Mouse (Mus musculus) embryo, embryonic 9.5 days (tissue): ENCODE data around the gene Nyap2.
A peak's percentile ranks its signal among the peaks of the same experiment; 100 is the strongest.

Experiments
- DNase-seq: peaks from one replicate; pipeline ENCODE4 v3.0.0-alpha.2; 2017; ENCODE audit errors: extremely low spot score

Nyap2 gene

GRCm38 (mm10) chr1:81076831-81077664 is at the start of gene Nyap2:
TSS of gene Nyap2 (plus strand) at chr1:81076950.
- peak; percentile 45 for DNase-seq

GRCm38 (mm10) chr1:81042907-81043868 is 33.6 kb upstream of the Nyap2 start:
- DNase-seq: no peak

GRCm38 (mm10) chr1:81058340-81058739 is 18.4 kb upstream of the Nyap2 start:
- no peak for DNase-seq

GRCm38 (mm10) chr1:81058835-81059234 is 17.9 kb upstream of the Nyap2 start:
- DNase-seq: no peak

- no peak for DNase-seq
These were observed 13.9 kb upstream of the Nyap2 start for GRCm38 (mm10) chr1:81062811-81063210.

GRCm38 (mm10) chr1:81076259-81076658 is 491 bp upstream of the Nyap2 start:
- no peak for DNase-seq

GRCm38 (mm10) chr1:81077665-81078314 is 1.0 kb downstream of the Nyap2 start:
- DNase-seq: no peak

GRCm38 (mm10) chr1:81087485-81087884 is 10.7 kb downstream of the Nyap2 start:
- DNase-seq: no peak

GRCm38 (mm10) chr1:81090400-81090799 is 13.7 kb downstream of the Nyap2 start:
- no peak for DNase-seq

- DNase-seq: no peak
These were observed 14.2 kb downstream of the Nyap2 start for GRCm38 (mm10) chr1:81090979-81091378.

- DNase-seq: no peak
These were observed 15.3 kb downstream of the Nyap2 start for GRCm38 (mm10) chr1:81092056-81092455.

GRCm38 (mm10) chr1:81092886-81093285 is 16.1 kb downstream of the Nyap2 start:
- DNase-seq: no peak

- DNase-seq: peak; percentile 7
These were observed 22.2 kb downstream of the Nyap2 start for GRCm38 (mm10) chr1:81098950-81099349.

- no peak for DNase-seq
These were observed 25.0 kb downstream of the Nyap2 start for GRCm38 (mm10) chr1:81101749-81102148.

- no peak for DNase-seq
These were observed 43.0 kb downstream of the Nyap2 start for GRCm38 (mm10) chr1:81119732-81120131.

GRCm38 (mm10) chr1:81132007-81132712 is 55.4 kb downstream of the Nyap2 start:
- no peak for DNase-seq

- DNase-seq: no peak
These were observed 67.1 kb downstream of the Nyap2 start for GRCm38 (mm10) chr1:81143855-81144254.

- no peak for DNase-seq
These were observed 68.8 kb downstream of the Nyap2 start for GRCm38 (mm10) chr1:81145576-81145975.

GRCm38 (mm10) chr1:81169245-81169644 is 92.5 kb downstream of the Nyap2 start:
- DNase-seq: no peak

GRCm38 (mm10) chr1:81172703-81173102 is 96.0 kb downstream of the Nyap2 start:
- DNase-seq: no peak

GRCm38 (mm10) chr1:81173303-81173702 is 96.6 kb downstream of the Nyap2 start:
- no peak for DNase-seq
